Mouse (Mus musculus): ENCODE measurements at regions not wholly inside any gene's neighbourhood (a gene's known extent, or its start where the extent isn't known, plus 50 kb on each side); places are given as distances from the start of the nearest gene placed in this dataset.
"Not testable (repeated sequence)": the region's sequence is repeated elsewhere in the genome, so short reads cannot be mapped to it uniquely, and the experiment has no call there.

DNA sequence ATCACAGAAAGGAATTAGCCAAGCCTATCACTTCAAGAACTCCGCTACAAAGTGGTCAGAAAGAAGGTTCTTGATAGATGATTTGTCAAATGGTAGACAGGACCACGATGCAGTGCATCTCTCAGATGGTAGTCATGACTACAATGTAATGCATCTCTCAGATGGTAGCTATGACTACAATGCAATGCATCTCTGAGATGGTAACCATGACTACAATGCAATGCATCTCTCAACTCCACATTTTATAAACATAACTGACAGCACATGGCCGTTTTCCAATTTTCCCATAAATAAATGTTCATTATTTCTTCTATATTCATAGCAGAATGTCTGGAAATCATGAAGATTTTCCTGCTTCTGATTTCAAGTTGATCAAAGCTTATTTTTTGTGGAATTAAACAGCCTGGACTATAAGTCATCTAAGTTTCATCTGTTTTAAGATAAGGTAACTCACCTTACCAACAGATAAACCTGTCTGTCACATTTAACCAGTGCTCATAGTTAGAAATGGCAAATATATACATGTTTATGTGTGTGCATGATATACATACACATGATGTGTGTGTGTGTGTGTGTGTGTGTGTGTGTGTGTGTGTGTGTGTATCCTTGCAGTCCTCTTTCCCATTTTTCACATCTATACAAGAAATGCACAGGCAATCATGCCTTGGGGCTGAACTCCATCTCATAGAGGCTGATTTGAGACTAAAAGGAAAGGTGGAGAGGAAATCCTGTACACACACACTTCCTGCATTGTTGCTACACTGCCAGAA, 122.4 kb downstream of the Phf3 start:
- DNase-seq (ENCODE audit: low spot score), result no peak

GRCm38 (mm10) chr1:30741955-30742354, 131.8 kb downstream of the Phf3 start:
- DNase-seq (ENCODE audit: low spot score), result no peak

- peak; percentile 68 for DNase-seq (ENCODE audit: low spot score)
Measured at GRCm38 (mm10) chr1:30740831-30741230, 132.9 kb downstream of the Phf3 start.

DNA sequence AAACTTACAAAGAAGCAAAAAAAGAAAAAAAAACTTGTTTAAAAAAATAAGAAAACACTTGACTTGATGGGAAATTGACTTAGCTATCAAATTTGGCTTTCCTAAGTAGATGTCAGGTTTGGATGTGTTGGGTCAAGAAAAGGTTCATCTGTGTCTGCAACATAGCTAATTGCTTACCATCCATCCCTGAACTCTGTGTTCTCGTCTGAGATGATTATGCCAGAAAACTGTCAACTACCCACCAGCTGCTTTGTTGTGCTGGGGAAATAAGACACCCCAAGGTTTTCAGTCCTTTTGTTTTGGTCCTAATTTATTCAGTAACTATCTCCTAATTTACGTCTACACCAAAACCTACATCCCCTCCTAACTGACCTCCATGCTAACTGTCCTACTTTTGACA, 152.2 kb downstream of the Phf3 start:
- no peak for DNase-seq (ENCODE audit: low spot score)

DNA sequence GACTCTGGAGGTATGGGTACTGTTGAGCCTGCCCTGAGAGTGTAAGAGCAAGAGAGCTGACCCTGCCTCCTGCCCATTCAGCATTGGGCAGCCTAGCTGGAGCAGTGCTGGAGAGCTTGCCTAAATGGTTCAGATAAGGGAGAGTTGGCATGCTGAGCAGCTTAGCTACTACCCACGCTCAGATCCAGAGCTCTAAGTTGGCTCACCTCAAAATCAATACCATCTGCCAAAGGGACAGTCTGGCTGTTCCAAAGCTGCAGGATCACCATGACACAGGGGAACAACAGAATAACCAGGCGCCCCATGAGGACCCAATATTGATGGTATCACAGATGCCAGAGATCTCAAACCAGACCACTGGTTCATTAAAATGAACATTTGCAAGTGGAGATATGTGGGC, 152.9 kb downstream of the Phf3 start:
- DNase-seq (ENCODE audit: low spot score), result peak; percentile 62

GRCm38 (mm10) chr1:30718578-30718977, 155.1 kb downstream of the Phf3 start:
- DNase-seq (ENCODE audit: low spot score), result no peak

- DNase-seq (ENCODE audit: low spot score), result no peak
Measured at GRCm38 (mm10) chr1:30716346-30716745, 157.4 kb downstream of the Phf3 start.

DNA sequence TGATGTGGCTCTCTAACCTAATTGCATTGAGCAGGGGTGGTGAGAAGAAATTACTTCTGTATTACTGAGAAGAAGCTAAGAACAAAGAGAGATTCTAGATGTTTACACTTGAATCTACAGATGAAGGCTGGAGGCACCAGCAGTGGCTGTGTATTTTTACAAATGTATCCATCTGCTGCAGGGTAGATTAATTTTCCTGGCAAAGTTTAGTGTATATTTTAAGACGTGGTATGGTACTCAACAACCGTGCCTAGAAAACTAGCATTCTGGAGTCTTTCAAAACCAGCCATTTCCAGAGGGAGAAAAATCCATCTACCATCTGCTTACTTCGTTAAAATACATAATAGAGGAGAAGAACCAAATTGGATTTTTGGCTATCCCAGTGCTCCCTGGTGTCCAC, 172.6 kb downstream of the Phf3 start:
- DNase-seq (ENCODE audit: low spot score), result peak; percentile 59

- peak; percentile 50 for DNase-seq (ENCODE audit: low spot score)
Measured at GRCm38 (mm10) chr1:30700399-30701081, 173.2 kb downstream of the Phf3 start.

GRCm38 (mm10) chr1:30696342-30696741, 177.4 kb downstream of the Phf3 start:
- no peak for DNase-seq (ENCODE audit: low spot score)

- no peak for DNase-seq (ENCODE audit: low spot score)
Measured at GRCm38 (mm10) chr1:30685318-30685717, 188.4 kb downstream of the Phf3 start.

- DNase-seq (ENCODE audit: low spot score), result no peak
Measured at GRCm38 (mm10) chr1:30683889-30684288, 189.8 kb downstream of the Phf3 start.

- no peak for DNase-seq (ENCODE audit: low spot score)
Measured at GRCm38 (mm10) chr1:30639807-30640206, 233.9 kb downstream of the Phf3 start.

- no peak for DNase-seq (ENCODE audit: low spot score)
Measured at GRCm38 (mm10) chr1:30632760-30633159, 241.0 kb downstream of the Phf3 start.

DNA sequence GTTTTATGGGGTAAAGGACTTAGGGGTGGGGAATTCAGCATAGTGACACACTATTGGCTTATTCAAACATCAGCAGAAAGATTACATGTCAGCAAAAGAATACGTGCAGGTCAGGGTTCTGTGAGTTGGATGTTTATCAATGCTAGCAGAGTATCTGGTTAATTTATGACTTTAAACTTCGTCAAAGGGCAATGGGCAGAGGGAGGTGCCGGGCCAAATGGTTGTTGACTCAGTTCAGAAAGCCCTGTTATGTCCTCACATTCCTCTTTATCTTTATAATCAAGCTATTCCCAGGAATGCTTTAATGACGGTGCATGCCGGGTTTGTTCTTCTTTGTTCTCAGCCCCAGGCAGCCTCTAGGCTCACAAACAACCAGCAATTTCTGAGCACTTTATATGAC, 245.9 kb downstream of the Phf3 start:
- not testable (repeated sequence) for DNase-seq (ENCODE audit: low spot score)

DNA sequence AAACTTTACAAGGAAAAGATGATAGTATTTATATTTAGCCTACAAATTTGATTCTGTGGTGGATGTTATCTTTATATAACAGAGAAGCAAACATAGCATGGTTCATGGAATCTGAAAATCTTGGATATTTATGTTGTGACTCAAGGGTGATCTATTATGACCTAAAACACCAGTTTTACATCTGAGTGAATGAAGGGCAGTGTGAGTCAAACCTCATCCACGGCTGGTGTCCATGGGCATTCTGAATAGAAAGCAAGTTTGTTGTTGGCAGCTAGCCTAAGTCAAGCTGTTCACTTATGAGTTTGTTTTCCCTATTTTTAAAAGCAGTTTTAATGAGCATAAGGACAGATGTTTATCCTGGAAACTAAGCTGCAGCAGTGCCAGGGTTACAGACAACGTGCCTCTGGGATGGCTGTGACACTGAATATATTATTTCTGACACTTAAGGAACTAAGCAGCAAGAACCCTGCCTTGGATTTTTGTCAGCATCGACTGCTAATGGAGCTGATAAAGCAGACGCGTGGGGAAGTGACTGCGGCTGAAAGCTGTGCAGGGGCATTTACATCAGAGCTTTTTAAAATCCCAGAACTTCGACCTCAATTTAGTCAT, 278.5 kb downstream of the Phf3 start:
- peak; percentile 12 for DNase-seq (ENCODE audit: low spot score)

DNA sequence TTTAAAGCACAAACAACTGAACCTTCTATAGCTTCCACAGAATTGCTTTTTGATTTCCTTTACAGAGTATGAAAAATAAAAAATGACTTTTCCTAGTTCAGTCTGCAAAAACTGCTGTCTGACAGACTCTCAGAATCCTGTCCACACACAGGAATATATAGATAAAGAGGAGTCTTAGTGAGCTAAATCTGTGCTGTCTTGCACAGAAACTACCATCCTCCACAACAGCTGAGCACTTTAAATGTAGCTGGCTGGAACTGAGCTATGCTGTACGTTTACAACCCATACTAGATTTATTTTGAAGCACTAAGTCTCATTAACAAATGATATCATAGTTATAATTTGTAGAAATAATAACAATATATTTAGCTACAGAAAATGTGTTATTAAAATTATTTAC, 279.7 kb downstream of the Phf3 start:
- DNase-seq (ENCODE audit: low spot score), result no peak

DNA sequence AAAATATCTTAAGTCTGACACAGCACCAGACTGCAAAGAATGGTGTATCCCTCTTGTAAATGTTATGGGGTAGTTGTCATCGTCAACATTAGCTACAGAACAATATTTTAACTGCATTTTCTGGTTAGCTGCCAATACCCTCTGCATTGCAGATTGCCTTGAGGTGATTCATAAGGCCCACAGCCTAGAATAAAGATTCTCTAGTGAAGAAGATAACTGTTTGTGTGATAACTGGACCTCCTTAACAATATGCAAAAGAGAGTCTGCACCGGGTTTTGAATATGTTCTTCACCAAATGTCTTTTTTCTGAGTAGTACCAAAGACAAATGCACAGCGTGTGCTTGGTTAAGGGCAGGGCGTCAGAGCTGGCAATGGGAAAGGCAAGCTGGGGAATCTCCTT, 283.0 kb downstream of the Phf3 start:
- DNase-seq (ENCODE audit: low spot score), result peak; percentile 12

DNA sequence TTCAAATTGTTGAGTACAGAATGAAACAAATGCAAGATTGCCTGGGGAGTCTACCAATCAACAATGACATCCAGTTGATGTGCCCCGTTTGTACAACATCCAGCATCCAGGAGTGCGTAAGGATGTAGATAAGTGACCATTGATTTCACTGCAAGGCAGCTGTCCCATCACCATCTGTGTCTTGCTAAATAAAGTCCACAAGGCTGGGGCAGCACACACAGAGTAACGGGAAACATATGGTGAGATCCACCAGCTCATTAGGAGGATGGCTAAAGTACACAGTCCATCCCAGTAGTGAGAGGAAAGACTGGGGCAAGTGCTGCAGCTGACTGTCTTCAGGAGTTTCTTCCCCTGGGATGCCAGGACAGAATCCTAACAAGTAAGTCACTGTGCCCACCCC, 284.8 kb downstream of the Phf3 start:
- peak; percentile 7 for DNase-seq (ENCODE audit: low spot score)

DNA sequence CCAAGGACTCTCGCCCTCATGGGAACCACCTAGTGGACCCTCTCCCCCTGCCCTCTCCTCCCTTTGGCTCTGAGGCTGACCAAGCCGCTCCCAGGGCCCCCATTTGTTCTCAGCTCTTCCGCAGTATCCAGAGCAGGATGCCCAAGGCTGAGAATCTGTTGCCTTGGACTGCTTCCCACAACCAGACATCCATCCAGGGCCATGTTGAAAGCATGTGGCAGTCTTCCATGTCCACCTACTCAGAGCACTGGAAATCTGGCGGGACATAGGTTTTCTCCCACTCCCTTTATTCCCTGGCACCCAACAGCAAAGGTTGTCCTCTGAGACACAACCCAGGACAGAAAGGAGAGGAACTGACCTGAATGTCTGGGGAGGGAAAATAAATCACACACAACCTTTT, 285.4 kb downstream of the Phf3 start:
- DNase-seq (ENCODE audit: low spot score), result peak; percentile 74

- peak; percentile 17 for DNase-seq (ENCODE audit: low spot score)
Measured at GRCm38 (mm10) chr1:30584806-30585205, 288.9 kb downstream of the Phf3 start.

- DNase-seq (ENCODE audit: low spot score), result no peak
Measured at GRCm38 (mm10) chr1:30583860-30584259, 289.9 kb downstream of the Phf3 start.

- DNase-seq (ENCODE audit: low spot score), result no peak
Measured at GRCm38 (mm10) chr1:30564757-30565156, 309.0 kb downstream of the Phf3 start.
